Mouse (Mus musculus): ENCODE data around the gene Ush1c. TPM values are rescaled to one million over a fixed set of nuclear protein-coding genes. Genes with fewer than 3 reads are reported as not detected.

Gene Ush1c
- polyA plus RNA-seq, 1 experiment from 2014 or later = not detected

GRCm38 (mm10) chr7:46235948-46236347 lies 2.4 kb downstream of the Ush1c start:
- Histone ChIP-seq H3K79me2 (ENCODE audit: inconsistent target) (no peaks in the 10 kb centered on the region), H3K4me3 (ENCODE audit: inconsistent target) (no peak overlapping the region), H3K27ac (no peak overlapping the region), H3K36me3 (ENCODE audit: inconsistent target) (no peaks in the 10 kb centered on the region)
- 64% methylated on average over 14 of the region's 18 CpGs for WGBS (ENCODE audit: missing documents)

- H3K36me3 ChIP-seq (ENCODE audit: inconsistent target) = no peaks in the 10 kb centered on the region
- H3K4me3 ChIP-seq (ENCODE audit: inconsistent target) = no peak overlapping the region
- WGBS (ENCODE audit: missing documents) = 77% methylated on average over 4 of the region's 4 CpGs
- no peaks in the 10 kb centered on the region for H3K79me2 ChIP-seq (ENCODE audit: inconsistent target)
- no peak overlapping the region for H3K27ac ChIP-seq
These were observed 11.4 kb downstream of the Ush1c start for GRCm38 (mm10) chr7:46226936-46227335.

GRCm38 (mm10) chr7:46226253-46226652 lies 12.1 kb downstream of the Ush1c start:
- H3K4me3 ChIP-seq (ENCODE audit: inconsistent target) = no peak overlapping the region
- WGBS (ENCODE audit: missing documents) = 33% methylated on average over 7 of the region's 7 CpGs

GRCm38 (mm10) chr7:46220591-46221129 lies 17.6 kb downstream of the Ush1c start:
- Histone ChIP-seq H3K79me2 (ENCODE audit: inconsistent target) (no peaks in the 10 kb centered on the region), H3K4me3 (ENCODE audit: inconsistent target) (no peak overlapping the region), H3K36me3 (ENCODE audit: inconsistent target) (no peaks in the 10 kb centered on the region), H3K27ac (no peak overlapping the region)
- WGBS (ENCODE audit: missing documents) = 59% methylated on average over 8 of the region's 8 CpGs

More at GRCm38 (mm10) chr7:46226253-46226652, 12.1 kb downstream of the Ush1c start:
- Histone ChIP-seq H3K36me3 (ENCODE audit: inconsistent target) (no peaks in the 10 kb centered on the region), H3K79me2 (ENCODE audit: inconsistent target) (no peaks in the 10 kb centered on the region), H3K27ac (no peak overlapping the region)

GRCm38 (mm10) chr7:46218415-46218814 lies 19.9 kb downstream of the Ush1c start:
- Histone ChIP-seq H3K4me3 (ENCODE audit: inconsistent target) (no peak overlapping the region), H3K27ac (no peak overlapping the region), H3K79me2 (ENCODE audit: inconsistent target) (no peaks in the 10 kb centered on the region), H3K36me3 (ENCODE audit: inconsistent target) (no peaks in the 10 kb centered on the region)
- WGBS (ENCODE audit: missing documents) = 18% methylated on average over 11 of the region's 11 CpGs

- 76% methylated on average over 2 of the region's 2 CpGs for WGBS (ENCODE audit: missing documents)
- H3K36me3 ChIP-seq (ENCODE audit: inconsistent target) = no peaks in the 10 kb centered on the region
- H3K27ac ChIP-seq = no peak overlapping the region
- H3K79me2 ChIP-seq (ENCODE audit: inconsistent target) = no peaks in the 10 kb centered on the region
- no peak overlapping the region for H3K4me3 ChIP-seq (ENCODE audit: inconsistent target)
These were observed 21.8 kb downstream of the Ush1c start for GRCm38 (mm10) chr7:46216481-46216880.

GRCm38 (mm10) chr7:46210276-46210675 lies 28.0 kb downstream of the Ush1c start:
- no peak overlapping the region for H3K4me3 ChIP-seq (ENCODE audit: inconsistent target)
- H3K36me3 ChIP-seq (ENCODE audit: inconsistent target) = no peaks in the 10 kb centered on the region
- H3K27ac ChIP-seq = no peak overlapping the region
- 85% methylated on average over 6 of the region's 6 CpGs for WGBS (ENCODE audit: missing documents)
- no peaks in the 10 kb centered on the region for H3K79me2 ChIP-seq (ENCODE audit: inconsistent target)

GRCm38 (mm10) chr7:46208131-46208530 lies 30.2 kb downstream of the Ush1c start:
- Histone ChIP-seq H3K36me3 (ENCODE audit: inconsistent target) (no peaks in the 10 kb centered on the region), H3K79me2 (ENCODE audit: inconsistent target) (no peaks in the 10 kb centered on the region), H3K4me3 (ENCODE audit: inconsistent target) (no peak overlapping the region), H3K27ac (no peak overlapping the region)
- WGBS (ENCODE audit: missing documents) = 85% methylated on average over 8 of the region's 8 CpGs

GRCm38 (mm10) chr7:46204775-46205174 lies 33.5 kb downstream of the Ush1c start:
- H3K36me3 ChIP-seq (ENCODE audit: inconsistent target) = no peaks in the 10 kb centered on the region
- H3K27ac ChIP-seq = no peak overlapping the region
- WGBS (ENCODE audit: missing documents) = 71% methylated on average over 6 of the region's 6 CpGs
- H3K79me2 ChIP-seq (ENCODE audit: inconsistent target) = no peaks in the 10 kb centered on the region
- no peak overlapping the region for H3K4me3 ChIP-seq (ENCODE audit: inconsistent target)

GRCm38 (mm10) chr7:46204046-46204471 lies 34.2 kb downstream of the Ush1c start:
- 57% methylated on average over 11 of the region's 11 CpGs for WGBS (ENCODE audit: missing documents)
- Histone ChIP-seq H3K27ac (no peak overlapping the region), H3K4me3 (ENCODE audit: inconsistent target) (no peak overlapping the region), H3K36me3 (ENCODE audit: inconsistent target) (no peaks in the 10 kb centered on the region), H3K79me2 (ENCODE audit: inconsistent target) (no peaks in the 10 kb centered on the region)

GRCm38 (mm10) chr7:46201649-46202048 lies 36.7 kb downstream of the Ush1c start:
- Histone ChIP-seq H3K4me3 (ENCODE audit: inconsistent target) (no peak overlapping the region), H3K36me3 (ENCODE audit: inconsistent target) (no peaks in the 10 kb centered on the region), H3K79me2 (ENCODE audit: inconsistent target) (no peaks in the 10 kb centered on the region), H3K27ac (no peak overlapping the region)
- 46% methylated on average over 12 of the region's 14 CpGs for WGBS (ENCODE audit: missing documents)

- no peak overlapping the region for H3K27ac ChIP-seq
- H3K79me2 ChIP-seq (ENCODE audit: inconsistent target) = no peaks in the 10 kb centered on the region
- WGBS (ENCODE audit: missing documents) = 60% methylated on average over 6 of the region's 6 CpGs
- H3K36me3 ChIP-seq (ENCODE audit: inconsistent target) = no peaks in the 10 kb centered on the region
- H3K4me3 ChIP-seq (ENCODE audit: inconsistent target) = no peak overlapping the region
These were observed 38.3 kb downstream of the Ush1c start for GRCm38 (mm10) chr7:46200021-46200420.

GRCm38 (mm10) chr7:46195356-46195755 lies 42.9 kb downstream of the Ush1c start:
- 85% methylated on average over 5 of the region's 5 CpGs for WGBS (ENCODE audit: missing documents)

GRCm38 (mm10) chr7:46184232-46184631 lies 54.1 kb downstream of the Ush1c start:
- H3K79me2 ChIP-seq (ENCODE audit: inconsistent target) = no peaks in the 10 kb centered on the region
- no peak overlapping the region for H3K4me3 ChIP-seq (ENCODE audit: inconsistent target)
- no peaks in the 10 kb centered on the region for H3K36me3 ChIP-seq (ENCODE audit: inconsistent target)
- no peak overlapping the region for H3K27ac ChIP-seq

More at GRCm38 (mm10) chr7:46195356-46195755, 42.9 kb downstream of the Ush1c start:
- Histone ChIP-seq H3K27ac (no peak overlapping the region), H3K36me3 (ENCODE audit: inconsistent target) (no peaks in the 10 kb centered on the region), H3K79me2 (ENCODE audit: inconsistent target) (no peaks in the 10 kb centered on the region), H3K4me3 (ENCODE audit: inconsistent target) (no peak overlapping the region)

GRCm38 (mm10) chr7:46181590-46181989 lies 56.7 kb downstream of the Ush1c start:
- Histone ChIP-seq H3K36me3 (ENCODE audit: inconsistent target) (no peaks in the 10 kb centered on the region), H3K27ac (no peak overlapping the region), H3K79me2 (ENCODE audit: inconsistent target) (no peaks in the 10 kb centered on the region), H3K4me3 (ENCODE audit: inconsistent target) (no peak overlapping the region)
- whole genome bisulfite sequencing (ENCODE audit: missing documents) = 7% methylated on average over 3 of the region's 3 CpGs
